Mouse (Mus musculus): Measurements from ENCODE around the gene Elmo1.

Gene Elmo1

DNA sequence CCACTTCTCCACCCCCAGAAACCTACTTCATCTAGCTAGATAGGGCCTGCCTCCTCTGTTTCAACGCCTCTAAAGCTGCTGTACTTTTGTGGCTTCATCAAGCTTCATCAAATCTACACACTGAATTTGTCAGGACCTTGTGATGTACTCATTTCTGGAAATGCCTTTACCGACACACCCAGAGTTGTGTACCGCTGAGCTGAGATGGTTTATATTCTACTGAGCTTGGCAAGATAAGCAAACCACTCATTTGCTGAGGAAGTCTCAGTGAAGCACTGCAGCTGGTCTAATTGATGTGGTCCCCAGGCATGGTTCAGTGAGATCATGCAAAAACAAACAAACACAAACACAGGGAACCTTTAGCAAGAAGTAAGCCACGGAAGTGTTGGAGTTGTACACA is 281.9 kb downstream of the Elmo1 start:
- no peak for DNase-seq (ENCODE audit: extremely low spot score, low spot score)

DNA sequence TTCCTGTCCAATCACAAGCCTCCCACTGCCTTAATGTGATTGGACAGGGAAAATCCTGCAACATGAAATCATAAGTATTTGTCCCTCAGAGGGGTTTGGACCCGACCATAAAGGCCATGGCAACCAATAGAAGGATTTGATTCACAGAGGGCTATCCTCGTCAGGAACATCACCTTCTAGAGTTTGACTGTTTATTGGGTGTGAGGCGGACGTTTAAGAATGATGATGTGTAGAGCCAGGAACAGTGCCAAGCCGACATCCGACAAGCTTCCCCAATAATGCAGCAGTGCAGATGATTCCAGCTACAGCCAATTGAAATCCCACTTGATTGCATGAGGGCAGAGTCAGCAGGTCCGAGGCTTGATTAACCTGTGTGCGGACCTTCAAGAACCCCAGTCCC is 288.5 kb downstream of the Elmo1 start:
- no peak for DNase-seq (ENCODE audit: extremely low spot score, low spot score)

DNA sequence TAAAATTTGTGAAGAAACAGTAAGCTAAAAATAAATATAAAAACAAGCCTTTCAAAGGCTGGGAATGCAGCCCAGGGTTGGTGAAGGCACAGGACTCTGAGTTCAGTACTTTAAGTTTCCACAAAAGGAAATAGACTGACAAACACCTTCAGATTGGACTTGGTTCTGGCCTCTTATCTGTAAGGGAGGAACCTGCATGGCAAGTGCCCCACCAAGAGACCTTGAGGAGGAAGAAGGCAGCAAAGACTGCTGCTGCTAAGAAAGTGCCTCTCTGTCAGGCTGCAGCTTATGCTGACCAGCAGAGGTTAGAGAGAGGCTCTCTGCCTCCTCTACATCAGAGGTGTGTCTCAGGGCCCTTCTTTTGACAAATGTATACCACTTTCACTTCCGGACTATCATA is 293.5 kb downstream of the Elmo1 start:
- DNase-seq (ENCODE audit: extremely low spot score, low spot score) = no peak

DNA sequence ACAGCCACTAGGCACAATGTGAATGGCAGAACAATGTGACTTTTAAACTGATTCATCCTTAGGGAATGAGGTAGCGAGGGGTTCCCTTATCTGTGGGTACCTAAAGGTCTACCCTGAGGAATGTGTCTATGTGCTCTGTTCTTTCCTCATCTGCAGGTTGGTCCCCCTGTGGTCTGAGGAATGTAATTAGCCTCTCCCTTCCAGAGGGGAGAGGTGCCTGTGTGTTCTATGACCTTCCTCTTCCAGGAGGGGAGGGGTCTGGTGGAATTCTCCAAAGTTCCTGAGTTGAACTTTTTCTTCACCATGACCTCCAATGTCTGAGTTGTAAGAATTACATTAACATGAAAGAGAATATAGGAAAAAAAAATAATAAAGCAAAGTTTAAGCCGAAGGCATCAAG is 294.4 kb downstream of the Elmo1 start:
- DNase-seq (ENCODE audit: extremely low spot score, low spot score) = no peak

DNA sequence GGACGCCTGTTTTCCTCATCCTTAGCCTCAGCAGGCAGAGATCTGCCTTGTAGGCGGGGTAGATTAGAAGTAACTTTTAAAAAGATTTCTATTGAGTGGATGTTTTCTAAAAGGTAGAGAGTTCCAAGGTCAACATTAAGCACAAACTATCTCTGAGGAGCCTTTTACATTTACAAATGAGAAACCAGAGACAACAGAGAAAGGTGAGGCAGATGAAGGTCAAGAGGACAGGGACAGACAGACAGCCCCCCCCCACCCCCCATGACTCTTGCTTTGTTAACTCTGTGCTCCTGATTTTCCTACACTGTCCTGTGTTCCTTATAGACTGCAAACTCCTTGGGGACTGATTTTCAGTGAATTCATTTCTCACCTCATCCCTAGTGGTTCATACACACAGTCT is 295.0 kb downstream of the Elmo1 start:
- no peak for DNase-seq (ENCODE audit: extremely low spot score, low spot score)

DNA sequence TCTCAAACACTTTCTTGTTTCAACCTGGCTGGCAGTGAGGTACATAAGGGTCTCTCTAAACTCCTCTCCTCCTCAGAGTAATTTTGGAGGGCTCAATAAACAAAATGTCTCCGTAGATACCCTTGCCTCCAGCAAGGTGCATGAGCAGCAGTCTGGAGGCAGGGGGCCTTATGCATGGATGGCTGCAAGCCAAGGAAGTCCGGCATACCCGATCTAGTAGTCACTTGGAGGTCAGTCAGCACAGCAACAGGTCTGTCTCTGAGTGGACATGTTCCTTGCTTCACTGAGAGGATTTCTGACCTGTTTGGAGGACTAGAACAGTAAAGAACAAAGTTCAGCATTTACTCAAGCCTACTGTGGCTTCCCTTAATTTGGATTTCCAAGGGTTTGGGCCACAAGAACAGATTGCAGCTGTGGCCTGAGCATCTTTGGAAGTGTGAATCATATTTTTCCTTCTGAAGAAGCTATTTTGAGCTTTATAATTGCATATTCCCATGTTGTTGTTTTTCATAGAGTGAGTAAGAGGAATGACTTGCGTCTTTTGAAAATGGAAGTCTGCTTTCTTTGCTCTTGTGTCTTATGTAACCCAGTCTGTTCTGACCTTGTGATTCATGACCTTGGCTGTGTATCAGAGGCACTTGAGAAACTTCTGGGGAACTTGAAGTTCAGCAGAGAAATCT is 296.2 kb downstream of the Elmo1 start:
- DNase-seq (ENCODE audit: extremely low spot score, low spot score) = no peak

DNA sequence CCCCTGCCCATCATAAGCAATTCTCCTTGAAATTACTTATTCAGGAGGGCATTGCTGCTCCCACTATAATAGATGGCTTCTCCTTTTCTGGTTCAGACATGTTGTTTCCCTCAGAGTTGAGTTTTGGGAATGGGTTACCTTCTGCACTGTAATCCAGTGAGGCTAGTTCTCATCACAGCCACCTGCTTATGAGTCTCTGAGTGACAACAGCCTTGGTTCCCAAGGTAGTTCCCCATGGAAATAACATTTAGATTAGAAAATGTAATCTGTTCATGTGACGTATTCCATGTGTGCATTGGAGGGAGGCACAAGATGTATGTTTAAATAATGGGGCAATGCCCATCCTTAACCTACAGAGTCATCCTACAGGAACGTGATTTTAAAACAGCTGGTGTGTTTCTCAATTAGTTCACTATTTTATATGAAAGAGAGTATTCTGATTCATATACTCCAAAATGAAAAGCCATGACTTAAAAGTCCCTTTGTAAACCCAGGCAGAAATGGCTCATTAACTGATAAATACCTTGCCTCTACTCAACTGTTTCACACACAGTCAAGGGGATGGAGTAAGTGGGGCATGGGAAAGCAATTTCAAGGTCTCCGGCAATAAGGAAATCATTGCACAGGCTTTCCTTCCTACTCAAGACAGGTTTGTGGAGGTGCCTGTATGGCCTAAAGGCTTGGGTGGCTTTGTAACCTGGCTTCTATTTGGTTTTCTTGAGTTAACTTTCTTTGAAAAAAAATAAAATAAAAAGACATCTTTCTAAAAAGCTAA is 302.6 kb downstream of the Elmo1 start:
- DNase-seq (ENCODE audit: extremely low spot score, low spot score) = no peak

DNA sequence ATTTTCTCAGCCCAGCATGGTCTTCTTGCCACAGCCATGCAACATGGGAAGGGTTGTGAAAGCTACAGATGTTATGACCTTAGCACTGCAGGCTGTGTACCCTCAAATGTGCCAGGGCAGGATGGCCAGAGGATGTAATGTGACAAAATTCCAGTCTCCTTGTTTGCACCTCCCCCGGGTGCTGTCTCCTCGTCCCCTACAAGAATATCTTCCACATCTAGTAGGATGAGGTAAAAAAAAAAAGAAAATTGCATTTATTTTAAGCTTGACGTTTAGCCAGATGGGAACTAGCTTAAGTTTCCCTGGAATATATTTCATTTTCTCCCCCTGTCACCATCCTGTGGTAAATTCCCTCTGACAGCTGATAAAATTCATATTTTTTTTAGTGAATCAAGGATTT is 307.3 kb downstream of the Elmo1 start:
- no peak for DNase-seq (ENCODE audit: extremely low spot score, low spot score)

DNA sequence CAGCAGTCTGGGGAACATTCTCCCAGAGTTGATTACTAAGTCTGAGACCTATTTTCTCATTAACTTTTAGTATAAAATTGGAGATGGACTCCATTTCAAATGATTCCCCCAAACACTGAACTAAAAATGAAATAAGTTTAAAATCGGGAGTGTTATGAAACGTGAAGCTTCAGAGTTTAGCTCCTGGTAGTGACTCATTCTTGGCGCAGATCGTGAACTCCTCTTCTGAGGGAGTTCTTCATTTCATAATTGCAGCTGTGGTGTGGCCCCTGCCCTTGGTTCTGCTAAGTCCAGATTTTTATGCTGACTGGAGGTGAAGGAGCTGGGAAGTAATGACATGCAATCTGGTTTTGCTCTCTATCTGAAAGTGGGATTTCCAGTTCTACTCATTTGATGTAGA is 307.9 kb downstream of the Elmo1 start:
- DNase-seq (ENCODE audit: extremely low spot score, low spot score) = no peak

DNA sequence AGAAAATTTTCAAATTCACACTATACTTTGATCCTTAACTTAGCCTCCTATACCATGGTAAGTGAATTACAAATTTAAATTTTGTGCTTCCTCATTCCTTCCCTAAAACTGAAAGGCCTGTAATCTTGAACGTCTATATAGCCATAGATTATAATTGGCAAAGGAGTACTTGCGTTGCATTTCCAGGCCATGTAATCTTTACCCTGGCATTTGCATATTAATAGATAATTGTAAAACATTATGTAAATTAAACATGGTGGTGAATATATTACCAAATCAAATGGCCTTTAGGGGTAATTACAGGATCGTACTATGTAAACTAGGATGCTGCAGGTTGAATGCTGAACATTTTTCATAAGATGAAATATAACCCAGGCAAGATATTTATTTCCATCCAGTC is 314.1 kb downstream of the Elmo1 start:
- no peak for DNase-seq (ENCODE audit: extremely low spot score, low spot score)

DNA sequence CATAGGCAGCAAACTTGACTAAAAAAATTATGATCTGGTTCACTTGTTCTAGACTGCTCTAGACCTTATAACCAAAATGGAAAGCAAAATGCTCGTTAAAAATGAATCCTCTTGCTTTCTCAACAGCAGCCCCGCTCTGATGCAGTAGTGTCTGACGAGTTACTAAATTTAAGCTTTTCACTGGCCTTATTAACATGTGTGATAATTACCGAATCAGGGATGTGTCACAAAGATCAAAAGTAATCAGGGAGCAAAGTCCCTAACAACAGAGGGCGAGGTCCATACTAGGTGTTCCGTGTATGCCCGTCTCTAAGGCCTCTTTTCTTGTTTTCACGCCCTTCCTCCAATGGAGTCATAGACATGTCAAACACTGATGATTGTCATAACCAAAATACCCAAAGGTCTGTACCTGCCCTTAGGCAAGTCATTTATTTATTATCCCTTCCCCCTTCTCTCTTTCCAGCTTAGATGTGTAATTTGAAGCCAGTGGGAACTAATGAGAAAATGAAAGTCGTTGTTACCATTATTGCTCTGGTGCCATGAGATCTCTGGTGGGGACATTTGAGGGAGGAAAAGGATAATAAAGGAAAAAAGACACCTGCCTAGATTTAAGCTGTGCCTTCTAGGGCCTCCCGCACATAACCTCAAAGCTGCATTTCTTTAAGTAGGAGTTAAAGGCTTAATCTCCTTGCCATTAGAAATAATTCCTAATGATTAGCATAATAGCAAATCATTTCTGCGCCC is 316.2 kb downstream of the Elmo1 start:
- DNase-seq (ENCODE audit: extremely low spot score, low spot score) = no peak

DNA sequence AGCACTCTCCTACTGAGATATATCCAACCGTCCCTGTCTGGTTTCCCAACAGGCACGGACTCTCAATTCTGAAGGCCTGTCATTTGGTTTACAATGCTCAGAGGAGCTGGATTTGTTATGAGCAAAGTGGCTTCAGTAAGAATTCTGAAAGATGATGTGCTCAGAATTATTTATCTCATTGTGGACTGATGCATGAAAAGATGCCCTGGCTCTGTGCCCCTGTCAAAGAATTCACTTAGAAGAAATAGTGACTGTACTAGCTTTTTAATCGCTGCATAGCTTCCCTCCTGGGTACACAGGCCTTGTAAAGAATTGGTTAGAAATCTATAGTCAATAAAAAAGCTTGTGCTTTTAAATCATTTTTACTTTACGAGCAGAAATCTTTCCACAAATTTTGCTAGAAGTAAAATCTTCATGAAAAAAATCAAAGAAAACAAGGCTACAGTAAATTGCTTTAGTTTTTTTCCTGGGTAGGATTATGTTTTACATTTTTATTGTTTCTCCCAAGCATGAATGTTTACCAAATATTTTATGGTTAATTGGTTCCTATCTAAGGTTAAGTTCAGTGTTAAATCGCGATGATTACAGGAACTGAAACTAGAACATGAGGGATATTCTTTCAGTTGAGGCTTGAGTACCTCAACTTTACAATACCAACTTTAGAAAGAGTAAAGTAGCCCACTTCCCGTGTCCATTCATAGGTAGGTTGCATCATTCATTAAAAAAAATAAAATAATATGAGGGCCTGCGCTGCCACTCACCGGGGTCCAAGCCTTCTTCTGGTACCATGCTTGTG is 320.1 kb downstream of the Elmo1 start:
- no peak for DNase-seq (ENCODE audit: extremely low spot score, low spot score)

DNA sequence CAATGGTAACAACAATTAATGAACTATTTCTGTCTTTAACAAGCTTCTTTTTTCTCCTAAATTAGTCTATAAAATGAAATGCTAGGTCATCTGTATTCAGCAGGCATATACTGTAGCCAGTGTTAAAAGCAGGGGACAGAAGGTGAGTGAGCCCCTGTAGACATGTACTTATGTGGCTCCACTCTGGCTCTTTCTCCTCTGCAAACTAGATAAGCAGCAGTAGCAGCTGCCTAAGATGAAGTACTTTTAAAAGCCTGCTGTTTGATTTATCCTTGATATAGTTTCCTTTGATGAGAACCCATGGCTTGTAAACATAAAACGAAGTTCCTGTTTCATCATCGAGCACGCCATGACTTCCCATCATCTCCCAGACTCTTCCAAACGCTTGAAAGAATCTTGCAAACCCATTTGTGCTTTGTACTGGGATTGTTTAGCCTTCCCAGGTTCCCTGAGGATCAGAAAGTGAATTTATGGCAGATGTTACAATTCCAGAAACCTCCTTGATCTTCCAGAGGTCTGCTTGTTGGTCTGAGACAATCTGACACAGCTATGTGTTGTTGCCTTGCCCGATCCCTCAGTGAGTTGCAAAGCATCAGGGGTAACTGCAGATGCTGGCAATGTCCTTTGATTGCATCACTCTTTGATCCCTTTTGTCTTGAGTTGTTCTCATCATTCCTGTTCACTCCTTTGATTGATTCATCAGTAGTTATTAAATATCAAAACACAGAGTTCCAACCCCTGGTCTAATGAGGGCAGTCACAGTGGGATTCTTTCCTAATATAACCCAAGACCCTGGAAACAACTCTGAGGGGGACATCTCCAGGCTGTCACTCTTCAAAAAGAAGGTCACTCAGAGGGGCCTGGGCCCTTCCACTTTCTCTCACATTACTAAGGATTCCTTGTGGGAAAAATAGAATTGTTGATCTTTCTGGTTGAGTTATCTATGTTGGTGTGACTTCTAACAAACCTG is 326.6 kb downstream of the Elmo1 start:
- DNase-seq (ENCODE audit: extremely low spot score, low spot score) = no peak

DNA sequence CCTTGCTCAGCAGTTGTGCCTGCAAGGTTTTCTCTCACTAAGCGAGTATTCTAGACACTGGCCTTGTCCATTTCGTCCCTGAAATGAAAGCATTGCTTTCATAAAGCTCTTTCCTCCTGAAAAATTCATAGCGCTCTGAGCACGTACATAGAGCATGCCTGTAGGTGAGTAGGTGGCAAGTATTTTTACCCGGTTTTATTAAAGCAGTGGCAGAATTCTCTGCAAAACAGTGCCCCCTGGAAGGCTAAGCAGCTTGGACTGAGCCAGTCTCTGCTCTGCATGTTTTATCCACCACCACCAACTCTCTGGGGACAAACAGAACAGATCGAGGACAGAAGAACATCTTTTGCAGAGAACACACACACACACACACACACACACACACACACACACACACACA is 340.6 kb downstream of the Elmo1 start:
- no peak for DNase-seq (ENCODE audit: extremely low spot score, low spot score)

DNA sequence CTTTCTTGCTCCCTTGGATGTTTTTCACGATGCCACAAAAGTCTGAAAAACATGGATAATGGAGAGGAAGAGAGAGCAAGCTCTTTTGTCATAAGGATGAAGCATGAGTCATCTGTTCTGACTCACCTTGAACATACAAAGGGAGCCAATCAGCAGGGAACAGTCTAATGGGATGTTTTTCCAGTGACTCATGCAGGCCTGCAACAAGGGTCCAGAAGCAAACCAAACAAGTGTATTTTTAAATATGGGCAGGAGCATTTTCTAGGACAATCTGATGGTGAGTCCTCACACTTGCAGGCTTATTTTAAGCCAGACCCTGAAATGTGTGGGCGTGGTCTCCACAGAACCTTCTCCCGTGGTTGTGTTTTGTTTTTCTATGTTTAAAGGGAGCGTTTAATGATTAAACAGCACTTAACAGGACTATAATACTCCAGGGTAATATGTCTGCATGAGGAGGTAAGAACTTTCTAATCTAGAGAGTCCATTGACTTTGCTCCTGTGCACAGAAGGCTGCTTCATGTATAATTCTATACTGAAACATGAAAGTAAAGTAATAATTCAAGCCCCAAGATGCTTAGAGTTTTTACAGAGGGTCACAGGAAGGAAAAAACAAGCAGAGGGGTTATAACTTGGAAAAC is 342.9 kb downstream of the Elmo1 start:
- no peak for DNase-seq (ENCODE audit: extremely low spot score, low spot score)

DNA sequence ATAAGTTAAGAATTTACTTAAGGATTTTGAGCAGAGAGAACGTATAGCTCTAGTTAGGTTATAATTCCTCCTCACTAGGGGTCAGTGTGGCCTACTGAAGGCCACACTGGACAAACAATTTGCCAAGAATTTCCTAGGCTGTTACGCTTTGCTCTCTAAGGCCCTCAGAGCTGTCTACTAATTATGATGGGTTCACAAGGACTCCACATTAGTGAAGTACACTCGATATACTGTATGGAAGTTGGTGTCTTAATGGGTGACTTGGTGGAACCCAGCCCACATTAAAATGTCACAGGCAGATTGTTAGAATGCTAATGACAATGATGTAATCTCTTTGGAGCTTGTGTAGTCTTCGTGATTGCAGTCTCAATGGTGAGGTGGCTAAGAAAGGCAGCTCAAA is 343.7 kb downstream of the Elmo1 start:
- no peak for DNase-seq (ENCODE audit: extremely low spot score, low spot score)

DNA sequence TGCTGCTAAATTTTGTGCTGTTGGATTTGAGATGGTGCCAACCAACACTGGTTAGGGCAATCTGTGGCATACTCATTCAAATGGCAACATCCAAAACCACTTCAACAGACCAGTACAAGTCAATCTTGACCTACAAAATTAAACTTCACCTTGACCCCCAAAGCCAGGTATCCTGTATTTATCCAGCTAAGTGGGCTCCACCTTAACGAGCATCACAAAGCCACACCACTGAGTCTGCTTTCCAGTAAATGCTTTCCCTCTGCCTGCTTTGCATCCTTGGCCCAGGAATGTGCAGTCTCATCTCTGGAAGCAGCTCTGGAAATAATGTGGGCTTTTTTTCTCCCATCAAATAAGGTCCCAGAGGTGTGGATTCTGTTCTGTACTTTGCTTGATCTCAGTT is 349.1 kb downstream of the Elmo1 start:
- no peak for DNase-seq (ENCODE audit: extremely low spot score, low spot score)

DNA sequence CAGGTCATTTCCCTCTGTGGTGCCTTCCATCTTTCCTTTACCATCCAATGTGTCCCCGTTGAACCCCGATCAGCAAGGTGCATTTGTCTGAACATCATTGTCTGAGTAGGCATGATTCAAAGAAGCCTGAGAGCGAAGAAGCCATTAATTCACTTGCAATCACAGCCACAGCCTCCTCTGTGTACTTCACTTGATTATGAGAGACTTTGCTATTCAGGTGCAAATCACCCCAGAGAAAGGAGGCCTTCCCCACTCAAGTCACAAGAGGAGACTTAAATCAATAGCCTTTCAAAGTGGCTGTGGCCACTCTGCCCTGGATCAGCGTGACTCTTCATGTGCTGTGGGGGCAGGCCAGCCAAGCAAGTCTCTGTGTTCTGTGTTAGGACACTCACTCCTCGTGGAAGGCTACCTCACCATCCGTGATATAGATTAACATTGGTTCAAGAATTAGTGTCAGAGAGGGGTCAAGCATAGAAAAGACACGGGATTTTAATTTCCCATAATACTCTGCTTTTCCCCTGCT is 360.5 kb downstream of the Elmo1 start:
- no peak for DNase-seq (ENCODE audit: extremely low spot score, low spot score)

DNA sequence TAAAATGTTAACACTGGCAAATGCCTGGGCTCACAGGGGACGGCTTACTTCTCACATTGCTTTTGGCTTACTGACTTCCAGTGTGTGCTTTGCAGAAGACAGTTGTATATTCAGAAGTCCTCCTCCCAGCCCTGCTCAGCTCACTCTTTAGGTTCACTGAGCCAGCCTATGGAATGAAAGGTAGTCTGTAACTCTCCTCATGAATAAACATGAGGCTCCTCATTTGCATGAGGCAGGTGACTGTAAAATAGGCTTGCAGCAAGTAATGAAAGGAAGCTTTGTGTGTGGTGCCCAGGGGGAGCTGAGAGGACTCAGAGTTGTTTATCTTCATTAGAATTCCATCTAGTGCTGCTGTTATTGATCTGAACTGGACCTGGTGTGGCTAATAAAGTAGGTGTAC is 364.0 kb downstream of the Elmo1 start:
- no peak for DNase-seq (ENCODE audit: extremely low spot score, low spot score)

DNA sequence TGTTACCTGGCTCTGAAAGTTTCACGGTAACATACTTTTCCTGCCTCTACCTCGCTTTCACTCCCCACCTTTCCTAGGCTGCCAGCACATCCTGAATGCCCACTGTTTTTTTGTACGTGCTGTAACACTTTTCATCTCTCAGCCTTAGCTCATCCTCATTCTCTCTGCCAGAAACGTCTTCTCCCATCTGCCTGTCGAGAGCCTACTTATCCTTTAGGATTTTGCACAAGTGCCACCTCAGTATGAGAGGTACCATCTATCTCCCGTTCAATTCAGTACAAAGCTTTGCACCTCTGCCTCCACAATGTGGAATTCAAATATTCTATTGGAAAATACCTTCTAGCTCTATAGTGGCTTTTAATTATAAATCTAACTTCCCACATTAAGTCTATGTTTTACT is 369.7 kb downstream of the Elmo1 start:
- DNase-seq (ENCODE audit: extremely low spot score, low spot score) = no peak

Measured in neural tube, embryonic 10.5 days (tissue).